Mouse (Mus musculus) large intestine, adult 2 months (tissue): ENCODE measurements around the gene Sort1. TPM values are rescaled to one million over a fixed set of nuclear protein-coding genes. Genes with fewer than 3 reads are reported as not detected.

Source experiments
- DNase-seq: peaks from one replicate; pipeline ENCODE4 v3.0.0-alpha.2; 2012; ENCODE audit warnings: low read depth, low spot score
- whole genome bisulfite sequencing: fragments of 180-500 bp; shearing (Covaris S2); methylation state at CpG from one replicate; pipeline ENCODE4 v1.1.7; 2018; 5-methylcytosine and 5-hydroxymethylcytosine counted together
- polyA plus RNA-seq: library from polyadenylated mRNA; depleted of rRNA; stranded (reverse); fragments of >200 nt; gene quantifications from 2 replicates; pipeline ENCODE4 v1.2.3, GENCODE M21; 2012

Sort1 gene
- polyA plus RNA-seq, 1 experiment = 52.4 TPM

GRCm38 (mm10) chr3:108372691-108373090 lies 88.8 kb downstream of the Sort1 start:
- WGBS = 43% methylated on average over 3 of the region's 3 CpGs
- no peak for DNase-seq

- 83% methylated on average over 7 of the region's 7 CpGs for WGBS
- DNase-seq = no peak
Observed at GRCm38 (mm10) chr3:108378875-108379663, 95.2 kb downstream of the Sort1 start.

- WGBS = 79% methylated on average over 6 of the region's 6 CpGs
- no peak for DNase-seq
Observed at GRCm38 (mm10) chr3:108380695-108381094, 96.8 kb downstream of the Sort1 start.

GRCm38 (mm10) chr3:108381945-108382875 lies 98.3 kb downstream of the Sort1 start:
- no peak for DNase-seq
- 62% methylated on average over 14 of the region's 14 CpGs for WGBS

GRCm38 (mm10) chr3:108383485-108384354 lies 99.8 kb downstream of the Sort1 start, which contains the start of gene Psrc1:
Psrc1 (plus strand) TSS chr3:108383839.
- peak; percentile 70 for DNase-seq
- WGBS = 2% methylated on average over 44 of the region's 44 CpGs

GRCm38 (mm10) chr3:108384425-108384824 lies 100.5 kb downstream of the Sort1 start:
- 31% methylated on average over 2 of the region's 2 CpGs for WGBS
- no peak for DNase-seq

- DNase-seq = no peak
- 42% methylated on average over 10 of the region's 10 CpGs for WGBS
Observed at GRCm38 (mm10) chr3:108386186-108386585, 102.3 kb downstream of the Sort1 start.

- WGBS = under 1% methylated on average over 5 of the region's 5 CpGs
- peak; percentile 98 for DNase-seq
Observed at GRCm38 (mm10) chr3:108389111-108389545, 105.2 kb downstream of the Sort1 start.

- 37% methylated on average over 10 of the region's 10 CpGs for WGBS
- no peak for DNase-seq
Observed at GRCm38 (mm10) chr3:108392299-108392698, 108.4 kb downstream of the Sort1 start.

- no peak for DNase-seq
- 79% methylated on average over 15 of the region's 15 CpGs for WGBS
Observed at GRCm38 (mm10) chr3:108392793-108393192, 108.9 kb downstream of the Sort1 start.

GRCm38 (mm10) chr3:108398281-108398680 lies 114.4 kb downstream of the Sort1 start:
- 90% methylated on average over 9 of the region's 9 CpGs for WGBS

GRCm38 (mm10) chr3:108400442-108400841 lies 116.6 kb downstream of the Sort1 start:
- no peak for DNase-seq
- 88% methylated on average over 5 of the region's 5 CpGs for WGBS

More at GRCm38 (mm10) chr3:108398281-108398680, 114.4 kb downstream of the Sort1 start:
- DNase-seq = no peak

- peak; percentile 64 for DNase-seq
- WGBS = 23% methylated on average over 22 of the region's 22 CpGs
Observed at GRCm38 (mm10) chr3:108401692-108402527, 118.0 kb downstream of the Sort1 start.

- no peak for DNase-seq
- 91% methylated on average over 15 of the region's 15 CpGs for WGBS
Observed at GRCm38 (mm10) chr3:108402528-108402920, 118.6 kb downstream of the Sort1 start.

- 61% methylated on average over 14 of the region's 14 CpGs for WGBS
- no peak for DNase-seq
Observed at GRCm38 (mm10) chr3:108405536-108406305, 121.8 kb downstream of the Sort1 start.

- no peak for DNase-seq
- 90% methylated on average over 24 of the region's 24 CpGs for WGBS
Observed at GRCm38 (mm10) chr3:108406306-108406885, 122.5 kb downstream of the Sort1 start.

GRCm38 (mm10) chr3:108408517-108409008 lies 124.7 kb downstream of the Sort1 start:
- no peak for DNase-seq
- WGBS = 88% methylated on average over 8 of the region's 8 CpGs
